Mouse (Mus musculus): ENCODE results near the gene Kcnj2. TPM values are rescaled to one million over a fixed set of nuclear protein-coding genes. Genes with fewer than 3 reads are reported as not detected.

Kcnj2 gene
- under 1 TPM; 0.18 to 0.23 TPM for total RNA-seq (2023)

DNA sequence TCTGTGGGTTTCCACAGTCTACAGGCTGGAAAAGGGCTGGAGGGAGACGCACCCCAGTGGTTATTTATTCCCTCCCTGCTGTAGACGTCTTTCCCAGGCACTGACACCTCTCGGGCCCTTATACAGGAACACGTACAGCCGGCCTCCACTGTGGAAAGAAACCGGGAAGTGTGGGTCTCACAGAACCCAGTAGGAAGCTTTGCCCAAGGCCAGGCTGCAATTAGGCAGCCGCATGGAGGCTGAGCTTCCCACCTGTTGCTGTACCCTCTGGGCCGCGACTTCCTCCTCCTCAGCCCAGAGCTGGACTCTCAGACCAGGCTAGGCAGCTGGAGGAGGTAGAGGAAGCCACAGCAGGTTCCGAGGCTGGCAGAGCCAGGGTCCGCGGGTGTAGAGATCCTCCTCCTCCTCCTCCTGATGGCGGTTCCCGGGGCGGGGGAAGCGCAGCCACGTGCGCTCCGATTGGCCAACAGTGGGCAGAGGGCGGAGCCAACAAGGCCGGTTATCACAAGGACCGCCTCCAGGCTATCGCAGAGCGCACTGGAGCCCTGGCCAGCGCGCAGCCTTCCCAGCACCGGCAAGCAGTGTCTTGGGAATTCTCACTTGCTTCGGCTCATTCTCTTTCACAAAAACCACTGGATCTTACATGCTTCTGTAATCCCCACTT lies at the start of gene Kcnj2:
Gene Kcnj2, plus strand, starts transcription at position 530 of the 664 bp plus-strand sequence.

Other genes starting within 250 kb of the Kcnj2 start
- gene Kcnj16, start 98.1 kb upstream of the Kcnj2 start, total RNA-seq (2023) = 10 to 100 TPM; 14.8 to 17.2 TPM

Data from T-cell, adult 66 days (primary cell).